Mouse (Mus musculus) erythroid progenitor cell, adult 5-6 weeks (primary cell): ENCODE results near the gene Sppl3. TPM values are rescaled to one million over a fixed set of nuclear protein-coding genes. Genes with fewer than 3 reads are reported as not detected.

Experiments used
- ATAC-seq: replicated peaks from 2 replicates; pipeline ENCODE4 v1.8.0; 2016; ENCODE audit warnings: moderate number of reproducible peaks, mild to moderate bottlenecking, moderate TSS enrichment, inconsistent platforms; ENCODE audit not compliant: poor library complexity, low FRiP score, severe bottlenecking
- total RNA-seq, 2 experiments: library from RNA; stranded (forward) in 1 of 2; stranded (reverse) in 1 of 2; fragments of 150-400 nt in 1 of 2; fragments of 186-747, 209-891 nt in 1 of 2; gene quantifications; 2 replicates each; pipeline versions ENCODE4 v1.2.3 to v1.2.4; 2015 to 2017; ENCODE audit warnings: low replicate concordance in 2 of 2

The Sppl3 gene
- total RNA-seq, 2 experiments from 2014 or later = 69.2 to 73.7 TPM

- ATAC-seq = no peak
Observed at GRCm38 (mm10) chr5:115111156-115111555, 100.2 kb downstream of the Sppl3 start.

- ATAC-seq = no peak
Observed at GRCm38 (mm10) chr5:115113244-115113643, 102.3 kb downstream of the Sppl3 start.

- no peak for ATAC-seq
Observed at GRCm38 (mm10) chr5:115114501-115114900, 103.6 kb downstream of the Sppl3 start.

- ATAC-seq = no peak
Observed at GRCm38 (mm10) chr5:115116426-115116825, 105.5 kb downstream of the Sppl3 start.

- no peak for ATAC-seq
Observed at GRCm38 (mm10) chr5:115117467-115117866, 106.5 kb downstream of the Sppl3 start.

- ATAC-seq = peak; percentile 84
Observed at GRCm38 (mm10) chr5:115118961-115119570, 108.1 kb downstream of the Sppl3 start, which contains the start of gene Acads. Gene Acads (minus strand): TSS chr5:115119346.

GRCm38 (mm10) chr5:115120978-115121377, 110.0 kb downstream of the Sppl3 start:
- ATAC-seq = no peak

- ATAC-seq = no peak
Observed at GRCm38 (mm10) chr5:115124690-115125089, 113.8 kb downstream of the Sppl3 start.

GRCm38 (mm10) chr5:115125211-115125871, 114.4 kb downstream of the Sppl3 start:
- ATAC-seq = peak; percentile 89

- ATAC-seq = no peak
Observed at GRCm38 (mm10) chr5:115126578-115127312, 115.8 kb downstream of the Sppl3 start.

GRCm38 (mm10) chr5:115127421-115128179, 116.7 kb downstream of the Sppl3 start:
- ATAC-seq = no peak

GRCm38 (mm10) chr5:115129328-115129727, 118.4 kb downstream of the Sppl3 start:
- no peak for ATAC-seq

- no peak for ATAC-seq
Observed at GRCm38 (mm10) chr5:115132465-115132864, 121.5 kb downstream of the Sppl3 start.

GRCm38 (mm10) chr5:115133358-115134066, 122.6 kb downstream of the Sppl3 start:
- no peak for ATAC-seq

GRCm38 (mm10) chr5:115134234-115135165, 123.6 kb downstream of the Sppl3 start, which contains the start of gene Unc119b:
Gene Unc119b (minus strand): TSS chr5:115134975.
- peak; percentile 98 for ATAC-seq

- ATAC-seq = no peak
Observed at GRCm38 (mm10) chr5:115139124-115139523, 128.2 kb downstream of the Sppl3 start.

GRCm38 (mm10) chr5:115140726-115141125, 129.8 kb downstream of the Sppl3 start:
- no peak for ATAC-seq

- ATAC-seq = no peak
Observed at GRCm38 (mm10) chr5:115142166-115142697, 131.3 kb downstream of the Sppl3 start.
